Mouse (Mus musculus): ENCODE results near the gene Fa2h.

DNA sequence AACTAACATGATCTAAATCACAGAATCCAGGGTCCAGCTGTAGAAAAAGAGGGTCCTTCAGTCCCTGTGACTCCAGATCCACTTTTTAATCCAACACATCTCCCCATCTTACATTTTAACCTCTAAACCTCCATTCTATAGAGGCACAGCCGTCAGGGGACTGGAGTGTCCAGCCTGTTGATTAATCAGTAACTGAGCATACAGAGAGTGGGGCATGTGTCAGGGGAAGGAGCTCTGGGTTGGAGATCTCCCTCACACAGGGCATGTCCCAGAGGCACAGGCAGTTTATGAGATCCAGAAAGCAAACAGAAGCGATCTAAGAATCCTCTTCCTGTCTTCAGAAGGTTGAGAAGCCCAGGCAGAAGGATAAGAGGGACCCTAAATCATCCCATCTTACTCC, 9.0 kb downstream of the Fa2h start:
- TF ChIP-seq CTCF (IDR thresholded peaks at IDR 0.05; ENCODE audit: extremely low read depth, insufficient read depth, low read length) (no peak), POLR2A (IDR thresholded peaks at IDR 0.05; ENCODE audit: extremely low read depth, insufficient read depth, low read length) (no peak)
